Mouse (Mus musculus): Measurements from ENCODE around the gene Tmem176a. TPM values are rescaled to one million over a fixed set of nuclear protein-coding genes. Genes with fewer than 3 reads are reported as not detected.

The Tmem176a gene
- polyA plus RNA-seq, 1 experiment from 2014 or later = 171 TPM

DNA sequence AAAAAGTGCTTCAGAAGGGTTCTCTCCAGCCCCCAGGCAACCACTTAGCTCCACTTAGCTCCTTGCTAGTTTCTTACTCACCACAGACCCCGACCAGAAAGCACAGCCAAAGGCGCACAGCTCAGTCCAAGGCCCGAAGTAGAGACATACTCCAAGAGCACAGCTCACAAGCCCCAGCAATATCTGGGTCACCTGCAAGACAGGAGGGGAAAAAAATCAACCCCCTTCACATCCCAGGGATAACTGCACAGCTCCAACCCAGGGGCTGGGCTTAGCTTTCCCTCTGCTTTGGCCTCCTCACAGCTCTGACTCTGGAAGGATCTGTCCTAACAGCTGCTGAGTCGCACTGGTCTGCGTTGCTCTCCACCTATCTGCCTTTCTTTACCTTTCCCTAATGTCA lies 4.6 kb upstream of the Tmem176a start:
- 85% methylated on average over 5 of the region's 5 CpGs for WGBS
- Histone ChIP-seq H3K27me3 (replicated peaks; ENCODE audit: control insufficient read depth, insufficient read depth, low read length) (no peaks in the 10 kb centered on the region), H3K4me1 (replicated peaks; ENCODE audit: control insufficient read depth, insufficient read depth, low read length) (peaks cover 26% of the 10 kb centered on the region), H3K27ac (ENCODE audit: low read depth) (no peak overlapping the region), H3K9me3 (ENCODE audit: control insufficient read depth, low read length) (peaks cover 5% of the 10 kb centered on the region; the same call in 1 of the 2 replicates), H3K9ac (ENCODE audit: low read length) (no peak overlapping the region), H3K36me3 (ENCODE audit: control insufficient read depth, insufficient read depth, low read length) (peaks cover 56% of the 10 kb centered on the region), H3K4me3 (ENCODE audit: low read depth, low read length) (no peak overlapping the region), H3K4me2 (ENCODE audit: low read length) (no peak overlapping the region)
- no peak for ATAC-seq (replicated peaks; ENCODE audit: low FRiP score, low TSS enrichment, low read depth)
- no peak for DNase-seq (ENCODE audit: low spot score)

DNA sequence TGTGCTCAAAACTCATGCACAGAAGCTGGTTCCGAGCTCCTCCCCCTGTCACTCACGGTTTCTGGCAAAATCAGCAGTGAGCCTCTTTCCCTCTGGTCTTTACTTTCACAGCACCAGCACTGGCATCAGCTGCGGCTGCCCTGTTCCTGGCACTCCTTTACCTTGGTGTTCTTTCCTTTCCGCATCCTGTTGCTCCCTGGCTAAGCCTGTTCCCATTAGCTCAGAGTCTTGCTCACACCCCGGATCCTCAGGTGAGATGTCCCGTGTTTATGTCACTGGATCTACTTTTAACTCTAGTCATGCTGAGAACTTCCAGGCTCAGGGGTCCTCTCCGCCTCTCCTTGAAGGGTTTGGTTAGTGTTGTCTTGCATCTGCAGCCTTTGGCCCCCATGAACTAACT lies 3.2 kb upstream of the Tmem176a start:
- Histone ChIP-seq H3K27me3 (replicated peaks; ENCODE audit: control insufficient read depth, insufficient read depth, low read length) (no peaks in the 10 kb centered on the region), H3K9ac (ENCODE audit: low read length) (no peak overlapping the region), H3K4me1 (replicated peaks; ENCODE audit: control insufficient read depth, insufficient read depth, low read length) (peaks cover 36% of the 10 kb centered on the region), H3K36me3 (ENCODE audit: control insufficient read depth, insufficient read depth, low read length) (peaks cover 55% of the 10 kb centered on the region), H3K4me3 (ENCODE audit: low read depth, low read length) (no peak overlapping the region), H3K9me3 (ENCODE audit: control insufficient read depth, low read length) (no peaks in the 10 kb centered on the region; the same call in 1 of the 2 replicates), H3K4me2 (ENCODE audit: low read length) (no peak overlapping the region), H3K27ac (ENCODE audit: low read depth) (no peak overlapping the region)
- 80% methylated on average over 7 of the region's 7 CpGs for WGBS
- DNase-seq (ENCODE audit: low spot score) = peak; percentile 16
- no peak for ATAC-seq (replicated peaks; ENCODE audit: low FRiP score, low TSS enrichment, low read depth)

DNA sequence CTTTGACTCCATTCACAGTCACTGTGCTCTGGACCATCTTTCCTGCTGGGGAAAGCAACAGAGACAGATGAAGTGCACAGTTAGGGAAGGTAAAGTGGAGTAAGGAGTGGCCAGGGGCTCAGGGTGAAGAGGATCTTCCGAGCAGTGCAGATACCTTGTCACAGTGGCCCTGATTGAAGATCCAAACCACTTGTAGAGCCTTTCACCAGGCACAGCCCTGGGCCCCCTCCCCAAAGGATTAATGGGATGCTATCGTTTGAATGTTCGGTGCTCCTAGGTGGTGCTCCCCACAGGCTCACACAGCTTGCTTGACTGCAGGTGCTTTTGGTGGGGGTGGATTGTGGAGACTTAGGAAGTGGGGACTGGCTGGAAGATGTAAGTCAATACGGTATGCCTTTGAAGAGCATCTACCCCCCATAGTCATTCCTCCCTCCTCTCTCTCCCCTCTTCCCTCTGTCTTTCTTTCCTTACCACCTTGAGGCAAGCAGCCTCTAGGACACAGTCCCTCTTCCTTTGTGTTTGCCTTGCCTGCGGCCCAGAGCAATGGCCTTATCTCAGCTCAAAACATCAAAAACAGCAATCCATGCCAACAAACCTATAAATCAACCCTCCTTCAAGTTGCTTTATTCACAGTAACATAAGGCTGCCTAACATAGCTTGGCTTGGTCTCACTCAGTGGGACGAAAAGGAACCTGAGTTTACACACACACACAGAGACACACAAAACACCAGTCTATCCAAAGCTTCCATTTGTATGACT lies 2.2 kb upstream of the Tmem176a start:
- peaks cover 55% of the 10 kb centered on the region for H3K36me3 ChIP-seq (ENCODE audit: control insufficient read depth, insufficient read depth, low read length)
- peaks cover 38% of the 10 kb centered on the region for H3K4me1 ChIP-seq (replicated peaks; ENCODE audit: control insufficient read depth, insufficient read depth, low read length)
- DNase-seq (ENCODE audit: low spot score) = peak; percentile 29
- no peak overlapping the region for H3K27ac ChIP-seq (ENCODE audit: low read depth)
- no peak overlapping the region for H3K4me3 ChIP-seq (ENCODE audit: low read depth, low read length)
- H3K9ac ChIP-seq (ENCODE audit: low read length) = no peak overlapping the region
- whole genome bisulfite sequencing = 64% methylated on average over 6 of the region's 6 CpGs
- peak overlapping the region; percentile 61 for H3K4me2 ChIP-seq (ENCODE audit: low read length)
- no peaks in the 10 kb centered on the region for H3K9me3 ChIP-seq (ENCODE audit: control insufficient read depth, low read length)
- H3K27me3 ChIP-seq (replicated peaks; ENCODE audit: control insufficient read depth, insufficient read depth, low read length) = no peaks in the 10 kb centered on the region
- no peak for ATAC-seq (replicated peaks; ENCODE audit: low FRiP score, low TSS enrichment, low read depth)

DNA sequence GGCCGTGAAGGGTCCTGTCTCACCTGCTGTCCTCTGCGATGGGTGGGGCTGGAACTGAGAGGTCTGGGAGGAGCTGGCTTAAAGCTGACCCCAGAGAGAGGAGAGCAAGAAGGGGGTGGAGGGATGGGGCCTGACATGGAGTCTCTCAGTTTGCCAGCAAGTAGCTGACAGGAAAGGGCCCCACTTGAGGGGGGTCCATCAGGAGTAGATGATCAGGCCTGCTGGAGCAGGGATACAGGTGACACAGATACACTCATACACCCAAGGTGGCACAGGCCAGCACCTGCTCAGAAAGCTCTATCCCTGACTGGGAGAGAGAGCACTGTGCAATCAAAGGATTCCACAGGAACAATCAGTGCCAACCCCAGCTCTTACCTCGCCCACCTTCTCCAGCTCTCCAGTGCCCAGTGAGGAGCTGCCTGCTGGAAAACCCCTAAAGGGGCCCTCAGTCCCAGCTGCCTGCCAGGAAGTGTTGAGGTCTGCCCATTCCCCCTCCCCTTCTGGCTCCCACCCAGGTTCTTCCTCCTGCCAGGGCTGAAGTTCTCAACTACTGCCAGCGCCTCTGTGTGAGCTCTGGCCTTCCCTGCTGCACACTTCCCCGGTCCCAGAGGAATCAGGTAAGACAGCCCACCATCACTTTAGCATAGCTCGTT lies 380 bp downstream of the Tmem176a start, which contains the start of gene Tmem176b:
Tmem176b (minus strand) TSS at position 524 of the 653 bp plus-strand sequence.
- Histone ChIP-seq H3K4me2 (ENCODE audit: low read length) (peak within 1 kb of the TSS; percentile 61), H3K9ac (ENCODE audit: low read length) (peak within 1 kb of the TSS; percentile 73), H3K27ac (ENCODE audit: low read depth) (peak within 1 kb of the TSS; percentile 96), H3K4me1 (replicated peaks; ENCODE audit: control insufficient read depth, insufficient read depth, low read length) (peaks cover 38% of the 10 kb centered on the region), H3K36me3 (ENCODE audit: control insufficient read depth, insufficient read depth, low read length) (peaks cover 50% of the 10 kb centered on the region), H3K9me3 (ENCODE audit: control insufficient read depth, low read length) (no peaks in the 10 kb centered on the region), H3K4me3 (ENCODE audit: low read depth, low read length) (peak within 1 kb of the TSS; percentile 65), H3K27me3 (replicated peaks; ENCODE audit: control insufficient read depth, insufficient read depth, low read length) (no peaks in the 10 kb centered on the region)
- DNase-seq (ENCODE audit: low spot score) (peak; percentile 97), ATAC-seq (replicated peaks; ENCODE audit: low FRiP score, low TSS enrichment, low read depth) (peak; percentile 95)
- 3% methylated on average over 6 of the region's 6 CpGs for WGBS

DNA sequence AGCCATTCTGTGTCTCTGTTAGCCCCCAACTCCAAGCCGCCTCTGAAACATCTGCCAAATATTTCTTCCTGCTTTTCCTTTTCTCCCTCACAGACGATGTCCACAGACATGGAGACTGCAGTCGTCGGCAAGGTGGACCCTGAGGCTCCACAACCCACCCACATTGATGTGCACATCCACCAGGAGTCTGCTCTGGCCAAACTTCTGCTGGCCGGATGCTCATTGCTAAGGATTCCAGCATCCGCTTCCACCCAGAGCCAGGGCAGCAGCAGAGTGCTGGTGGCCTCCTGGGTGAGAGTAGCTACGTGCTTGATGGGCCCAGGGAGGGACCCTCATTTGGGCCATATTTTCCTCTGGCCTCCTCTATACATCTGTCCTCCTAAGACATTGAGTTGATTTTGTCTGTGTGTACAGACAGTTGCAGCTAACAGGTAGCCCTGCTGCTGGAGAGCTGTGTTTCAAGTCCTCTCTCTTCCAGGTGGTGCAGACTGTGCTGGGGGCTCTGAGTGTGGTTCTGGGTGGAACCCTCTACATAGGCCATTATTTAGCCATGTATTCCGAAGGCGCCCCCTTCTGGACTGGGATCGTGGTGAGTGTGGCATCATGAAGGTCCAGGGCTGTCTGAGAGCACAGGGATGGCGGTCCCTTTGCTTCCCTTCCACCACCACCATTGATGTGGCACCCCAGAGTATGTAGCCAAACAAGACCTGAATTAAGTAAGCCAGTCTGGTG lies 1.6 kb downstream of the Tmem176a start:
- DNase-seq (ENCODE audit: low spot score) (no peak), ATAC-seq (replicated peaks; ENCODE audit: low FRiP score, low TSS enrichment, low read depth) (no peak)
- WGBS = 53% methylated on average over 11 of the region's 11 CpGs
- Histone ChIP-seq H3K27me3 (replicated peaks; ENCODE audit: control insufficient read depth, insufficient read depth, low read length) (no peaks in the 10 kb centered on the region), H3K4me1 (replicated peaks; ENCODE audit: control insufficient read depth, insufficient read depth, low read length) (peaks cover 38% of the 10 kb centered on the region), H3K4me3 (ENCODE audit: low read depth, low read length) (peak overlapping the region; percentile 65), H3K36me3 (ENCODE audit: control insufficient read depth, insufficient read depth, low read length) (peaks cover 40% of the 10 kb centered on the region), H3K9me3 (ENCODE audit: control insufficient read depth, low read length) (no peaks in the 10 kb centered on the region), H3K4me2 (ENCODE audit: low read length) (peak overlapping the region; percentile 61), H3K27ac (ENCODE audit: low read depth) (peak overlapping the region; percentile 96), H3K9ac (ENCODE audit: low read length) (peak overlapping the region; percentile 70)

DNA sequence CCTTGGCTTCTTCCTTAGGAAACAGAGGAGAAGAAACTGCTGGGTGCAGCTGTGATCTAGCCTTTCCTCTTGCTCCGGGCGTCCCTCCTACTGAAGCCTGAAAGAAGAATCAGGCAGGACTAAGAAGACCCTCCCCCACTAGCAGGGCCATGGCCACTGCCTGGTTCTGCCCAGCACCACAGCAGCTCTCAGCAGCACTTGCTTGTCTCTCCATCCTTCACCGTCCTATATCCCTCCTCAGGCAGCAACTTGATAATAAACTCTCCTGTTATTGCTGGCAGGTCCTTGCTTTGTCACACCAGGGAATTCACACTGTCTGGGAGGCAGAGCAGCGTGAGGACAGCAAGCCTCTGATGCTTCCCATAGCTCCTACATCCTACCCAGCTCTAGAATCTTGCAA lies 4.4 kb downstream of the Tmem176a start:
- H3K9me3 ChIP-seq (ENCODE audit: control insufficient read depth, low read length) = no peaks in the 10 kb centered on the region
- 62% methylated on average over 4 of the region's 4 CpGs for WGBS
- no peak for DNase-seq (ENCODE audit: low spot score)

DNA sequence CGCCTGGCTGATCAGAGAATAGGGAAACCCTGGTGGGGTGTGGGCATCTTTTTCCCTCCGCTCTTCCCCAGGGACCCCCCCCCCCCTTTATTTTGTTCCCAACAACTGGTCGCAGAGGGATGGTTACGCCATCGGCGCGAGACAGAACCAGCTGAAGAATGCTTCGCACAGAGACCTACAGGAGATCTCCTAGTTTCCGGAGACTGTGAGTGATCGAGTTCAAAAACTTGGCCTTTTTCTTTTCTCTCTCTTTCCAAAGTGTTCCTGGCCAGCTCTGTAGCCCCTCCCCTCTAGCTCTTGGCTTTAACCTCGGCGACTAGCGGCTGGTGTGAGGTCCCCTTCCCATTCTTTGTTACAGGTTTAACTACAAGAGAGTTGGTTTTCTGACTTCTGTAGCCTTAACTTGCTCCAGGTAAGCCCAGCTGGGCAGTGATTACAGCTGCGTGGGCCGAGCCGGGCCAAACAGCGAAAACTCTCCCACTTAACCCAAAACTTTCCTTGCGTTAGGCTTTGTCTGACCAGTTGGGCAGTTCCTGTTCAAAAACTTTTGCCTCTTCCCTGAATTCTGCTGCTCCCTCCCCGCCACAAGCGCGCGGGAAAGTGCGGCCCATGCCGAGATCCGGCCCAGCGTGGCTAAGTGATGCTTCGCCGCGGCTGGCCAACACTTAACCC lies 11.2 kb downstream of the Tmem176a start:
- WGBS = under 1% methylated on average over 29 of the region's 29 CpGs
- peak overlapping the region; percentile 42 for H3K9ac ChIP-seq (ENCODE audit: low read length)
- DNase-seq (ENCODE audit: low spot score) (peak; percentile 84), ATAC-seq (replicated peaks; ENCODE audit: low FRiP score, low TSS enrichment, low read depth) (peak; percentile 81)
- H3K4me2 ChIP-seq (ENCODE audit: low read length) = peak overlapping the region; percentile 61
- H3K27me3 ChIP-seq (replicated peaks; ENCODE audit: control insufficient read depth, insufficient read depth, low read length) = no peaks in the 10 kb centered on the region
- H3K4me1 ChIP-seq (replicated peaks; ENCODE audit: control insufficient read depth, insufficient read depth, low read length) = no peaks in the 10 kb centered on the region; the same call in 1 of the 2 replicates
- no peaks in the 10 kb centered on the region for H3K36me3 ChIP-seq (ENCODE audit: control insufficient read depth, insufficient read depth, low read length)
- no peaks in the 10 kb centered on the region for H3K9me3 ChIP-seq (ENCODE audit: control insufficient read depth, low read length)
- peak overlapping the region; percentile 92 for H3K27ac ChIP-seq (ENCODE audit: low read depth)
- peak overlapping the region; percentile 29 for H3K4me3 ChIP-seq (ENCODE audit: low read depth, low read length)

More for the DNA sequence above, 4.4 kb downstream of the Tmem176a start:
- H3K4me1 ChIP-seq (replicated peaks; ENCODE audit: control insufficient read depth, insufficient read depth, low read length) = peaks cover 18% of the 10 kb centered on the region
- H3K27me3 ChIP-seq (replicated peaks; ENCODE audit: control insufficient read depth, insufficient read depth, low read length) = no peaks in the 10 kb centered on the region
- H3K4me2 ChIP-seq (ENCODE audit: low read length) = no peak overlapping the region
- H3K27ac ChIP-seq (ENCODE audit: low read depth) = no peak overlapping the region
- ATAC-seq (replicated peaks; ENCODE audit: low FRiP score, low TSS enrichment, low read depth) = no peak
- peaks cover 31% of the 10 kb centered on the region for H3K36me3 ChIP-seq (ENCODE audit: control insufficient read depth, insufficient read depth, low read length)
- H3K4me3 ChIP-seq (ENCODE audit: low read depth, low read length) = no peak overlapping the region
- H3K9ac ChIP-seq (ENCODE audit: low read length) = no peak overlapping the region

DNA sequence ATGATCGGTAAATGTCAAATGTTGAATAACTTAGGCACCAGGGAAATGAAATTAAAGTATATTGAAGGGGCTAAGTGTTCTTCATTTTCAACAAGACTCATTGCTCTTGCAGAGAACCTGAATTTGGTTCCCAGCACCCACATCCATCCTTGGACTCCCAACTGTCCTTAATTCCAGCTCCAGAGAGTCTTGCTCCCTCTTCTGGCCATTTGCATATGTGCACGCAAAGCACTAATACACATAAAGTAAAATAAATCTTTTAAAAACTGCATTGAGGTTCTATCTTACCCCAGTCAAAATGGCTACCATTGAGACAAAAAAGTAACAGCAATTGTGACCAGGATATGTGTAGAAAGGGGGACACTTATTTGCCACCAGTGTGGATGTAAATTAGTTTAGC lies 13.4 kb downstream of the Tmem176a start:
- Histone ChIP-seq H3K36me3 (ENCODE audit: control insufficient read depth, insufficient read depth, low read length) (no peaks in the 10 kb centered on the region), H3K9me3 (ENCODE audit: control insufficient read depth, low read length) (no peaks in the 10 kb centered on the region), H3K4me3 (ENCODE audit: low read depth, low read length) (no peak overlapping the region), H3K27ac (ENCODE audit: low read depth) (no peak overlapping the region), H3K4me2 (ENCODE audit: low read length) (no peak overlapping the region), H3K9ac (ENCODE audit: low read length) (no peak overlapping the region), H3K4me1 (replicated peaks; ENCODE audit: control insufficient read depth, insufficient read depth, low read length) (peaks cover 7% of the 10 kb centered on the region), H3K27me3 (replicated peaks; ENCODE audit: control insufficient read depth, insufficient read depth, low read length) (no peaks in the 10 kb centered on the region)
- ATAC-seq (replicated peaks; ENCODE audit: low FRiP score, low TSS enrichment, low read depth) (no peak), DNase-seq (ENCODE audit: low spot score) (no peak)
- 100% methylated on average over 2 of the region's 2 CpGs for WGBS

All from intestine, embryonic 14.5 days (tissue).